Comparison of ENCODE assay signal across 16 mouse cellular contexts in the genomic region with DNA sequence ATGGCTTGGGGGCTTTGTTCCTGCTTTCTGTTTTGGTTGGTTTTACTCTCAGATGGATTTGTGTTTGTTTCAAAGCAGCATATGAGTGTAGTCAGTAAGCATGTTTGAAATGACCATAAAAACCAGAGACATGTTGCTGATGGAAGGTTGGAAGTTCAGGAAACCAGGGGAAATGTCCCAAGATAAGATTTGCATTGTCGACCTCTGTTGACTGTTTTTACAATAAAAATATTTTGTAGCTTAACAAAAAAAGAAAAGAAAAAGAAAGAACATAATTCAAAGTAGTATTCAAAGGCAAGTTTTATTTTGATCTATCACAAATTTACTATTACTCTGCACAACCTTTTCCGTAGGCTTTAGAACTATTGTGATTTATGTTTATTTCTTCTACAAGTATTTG.
"Had no signal": no experiment of that assay in that cellular context is flagged by ENCODE, and none has a peak within 500 bp of the region (broad histone marks: within the 10 kb centered on the region; RNA-seq: fewer than 3 reads in every experiment).

No protein-coding gene starts in this region.

- H3K27ac ChIP-seq: neural tube, embryonic 13.5 days; neural tube, embryonic 15.5 days; stomach, embryonic 15.5 days; stomach, postnatal 0 days had no signal

- H3K9ac ChIP-seq: neural tube, embryonic 13.5 days; neural tube, embryonic 15.5 days; stomach, embryonic 15.5 days had no signal

- H3K4me3 ChIP-seq: neural tube, embryonic 13.5 days; neural tube, embryonic 15.5 days; stomach, embryonic 15.5 days had no signal

- H3K4me2 ChIP-seq: neural tube, embryonic 13.5 days; neural tube, embryonic 15.5 days; stomach, embryonic 15.5 days had no signal

- H3K36me3 ChIP-seq: neural tube, embryonic 13.5 days; neural tube, embryonic 15.5 days; stomach, embryonic 15.5 days had no signal

- H3K9me3 ChIP-seq: neural tube, embryonic 13.5 days; neural tube, embryonic 15.5 days; stomach, embryonic 15.5 days had no signal

- H3K4me1 ChIP-seq: neural tube, embryonic 13.5 days; neural tube, embryonic 15.5 days; stomach, embryonic 15.5 days had no signal

- H3K27me3 ChIP-seq: neural tube, embryonic 13.5 days; neural tube, embryonic 15.5 days; stomach, embryonic 15.5 days had no signal

- DNase-seq: retina, postnatal 1 day; right cerebral cortex, adult 18-20 months; right cerebral cortex, postnatal 14 days; right cerebral cortex, postnatal 25 days; right cerebral cortex, postnatal 4 days; spleen, adult 18-20 months; thymus, adult 18-20 months; thymus, adult 2 months; thymus, postnatal 14 days; thymus, postnatal 25 days; thymus, postnatal 36 days; thymus, postnatal 4 days had no signal
